Mouse (Mus musculus) MEL (cell line): ENCODE measurements around the gene Aff4. TPM values are rescaled to one million over a fixed set of nuclear protein-coding genes. Genes with fewer than 3 reads are reported as not detected.
A peak's percentile ranks its signal among the peaks of the same experiment; 100 is the strongest.

Experiments used
- DNase-seq: peaks from one replicate; pipeline ENCODE4 v3.0.0; 2011; ENCODE audit warnings: low read depth, low spot score
- H3K27ac ChIP-seq: 2 replicates; pipeline ENCODE4 v1.5.1; 2012; ENCODE audit warnings: low read depth, mild to moderate bottlenecking, control low read depth, low read length, moderate library complexity; ENCODE audit not compliant: control insufficient read depth
- H3K27me3 ChIP-seq, 2 experiments: fragments of 150-350 bp in 1 of 2; sonication (generic) in 1 of 2; 2 replicates each; pipeline ENCODE4 v1.6.1; 2012; ENCODE audit warnings: low read length in 2 of 2, mild to moderate bottlenecking in 2 of 2, improper control_type of control experiment in 1 of 2, moderate library complexity in 1 of 2; ENCODE audit not compliant: insufficient read depth in 2 of 2, control insufficient read depth in 1 of 2
- H3K36me3 ChIP-seq, 2 experiments: 2 replicates each; pipeline ENCODE4 v1.6.1; 2012 to 2014; ENCODE audit warnings: low read length in 2 of 2, improper control_type of control experiment in 1 of 2, inconsistent platforms in 1 of 2, mild to moderate bottlenecking in 1 of 2; ENCODE audit not compliant: insufficient read depth in 2 of 2, control insufficient read depth in 1 of 2
- H3K4me1 ChIP-seq, 2 experiments: fragments of 150-350 bp in 1 of 2; sonication (generic) in 1 of 2; 2 replicates each; pipeline ENCODE4 v1.6.1; 2012; ENCODE audit warnings: low read length in 2 of 2, improper control_type of control experiment in 1 of 2, mild to moderate bottlenecking in 1 of 2; ENCODE audit not compliant: insufficient read depth in 2 of 2, control insufficient read depth in 1 of 2
- H3K4me3 ChIP-seq, 2 experiments: fragments of 150-350 bp in 1 of 2; sonication (generic) in 1 of 2; 2 replicates each; pipeline ENCODE4 v1.5.1; 2012; ENCODE audit warnings: low read depth in 2 of 2, low read length in 2 of 2, mild to moderate bottlenecking in 2 of 2, moderate library complexity in 2 of 2, control low read depth in 1 of 2, improper control_type of control experiment in 1 of 2; ENCODE audit not compliant: control insufficient read depth in 1 of 2, insufficient read depth in 1 of 2
- H3K79me2 ChIP-seq: 2 replicates; pipeline ENCODE4 v1.6.1; 2012; ENCODE audit warnings: mild to moderate bottlenecking, low read length, moderate library complexity; ENCODE audit not compliant: control insufficient read depth, poor library complexity, insufficient read depth
- H3K9ac ChIP-seq: 2 replicates; pipeline ENCODE4 v1.6.1; 2012; ENCODE audit warnings: low read depth, mild to moderate bottlenecking, control low read depth, low read length, moderate library complexity; ENCODE audit not compliant: control insufficient read depth, poor library complexity, severe bottlenecking
- H3K9me3 ChIP-seq: fragments of 150-350 bp; sonication (generic); replicated peaks from 2 replicates; pipeline ENCODE4 v1.6.1; 2012; ENCODE audit warnings: mild to moderate bottlenecking, low read length, improper control_type of control experiment, moderate library complexity; ENCODE audit not compliant: insufficient read depth
- BHLHE40 ChIP-seq: IDR thresholded peaks from 2 replicates; pipeline ENCODE4 v1.6.1; 2012; ENCODE audit warnings: low read depth, mild to moderate bottlenecking, inconsistent platforms, low read length, improper control_type of control experiment, borderline replicate concordance
- CHD1 ChIP-seq: IDR thresholded peaks from 2 replicates; pipeline ENCODE4 v1.6.1; 2012; ENCODE audit warnings: low read depth, mild to moderate bottlenecking, inconsistent platforms, low read length, improper control_type of control experiment
- CHD2 ChIP-seq: IDR thresholded peaks from 2 replicates; pipeline ENCODE4 v1.6.1; 2011; ENCODE audit warnings: low read length, improper control_type of control experiment
- CTCF ChIP-seq, 3 experiments: IDR thresholded peaks in 2 of 3; conservative IDR thresholded peaks in 1 of 3; 2 replicates each; pipeline ENCODE4 v1.5.1; 2011 to 2012; ENCODE audit warnings: low read length in 3 of 3, low read depth in 2 of 3, mild to moderate bottlenecking in 2 of 3, improper control_type of control experiment in 1 of 3, inconsistent platforms in 1 of 3, mixed read lengths in 1 of 3, moderate library complexity in 1 of 3; ENCODE audit not compliant: control insufficient read depth in 1 of 3, insufficient read depth in 1 of 3, poor library complexity in 1 of 3, severe bottlenecking in 1 of 3
- E2F4 ChIP-seq: IDR thresholded peaks from 2 replicates; pipeline ENCODE4 v1.6.1; 2011; ENCODE audit warnings: low read depth, low read length, improper control_type of control experiment, borderline replicate concordance
- EP300 ChIP-seq, 2 experiments: IDR thresholded peaks; 2 replicates each; pipeline ENCODE4 v1.6.1; 2011; ENCODE audit warnings: improper control_type of control experiment in 2 of 2, low read length in 2 of 2, low read depth in 1 of 2, mild to moderate bottlenecking in 1 of 2
- ETS1 ChIP-seq: IDR thresholded peaks from 2 replicates; pipeline ENCODE4 v1.6.1; 2012; ENCODE audit warnings: low read depth, mild to moderate bottlenecking, inconsistent platforms, low read length, improper control_type of control experiment, moderate library complexity
- GABPA ChIP-seq: IDR thresholded peaks from 2 replicates; pipeline ENCODE4 v1.6.1; 2012; ENCODE audit warnings: low read depth, mild to moderate bottlenecking, inconsistent platforms, low read length, improper control_type of control experiment, moderate library complexity
- HCFC1 ChIP-seq: IDR thresholded peaks from 2 replicates; pipeline ENCODE4 v1.6.1; 2012; ENCODE audit warnings: low read depth, mild to moderate bottlenecking, inconsistent platforms, low read length, improper control_type of control experiment, moderate library complexity
- JUND ChIP-seq: IDR thresholded peaks from 2 replicates; pipeline ENCODE4 v1.6.1; 2011; ENCODE audit warnings: low read depth, mild to moderate bottlenecking, improper control_type of control experiment, low read length
- KAT2A ChIP-seq: conservative IDR thresholded peaks from 2 replicates; pipeline ENCODE4 v1.6.1; 2012; ENCODE audit warnings: low read depth, low read length, improper control_type of control experiment, inconsistent platforms
- MAFK ChIP-seq: IDR thresholded peaks from 2 replicates; pipeline ENCODE4 v1.6.1; 2011; ENCODE audit warnings: low read depth, mild to moderate bottlenecking, low read length, improper control_type of control experiment, borderline replicate concordance
- MAX ChIP-seq: IDR thresholded peaks from 2 replicates; pipeline ENCODE4 v1.6.1; 2011; ENCODE audit warnings: low read length, improper control_type of control experiment
- MEF2A ChIP-seq: IDR thresholded peaks from 2 replicates; pipeline ENCODE4 v1.6.1; 2014; ENCODE audit warnings: low read depth, mild to moderate bottlenecking, inconsistent platforms, low read length, improper control_type of control experiment; ENCODE audit not compliant: poor library complexity, insufficient replicate concordance, severe bottlenecking; ENCODE audit errors: extremely low read depth
- MYB ChIP-seq: IDR thresholded peaks from 2 replicates; pipeline ENCODE4 v1.6.1; 2011; ENCODE audit warnings: mild to moderate bottlenecking, low read depth, low read length, improper control_type of control experiment
- NELFE ChIP-seq: IDR thresholded peaks from 2 replicates; pipeline ENCODE4 v1.6.1; 2011; ENCODE audit warnings: low read depth, low read length, improper control_type of control experiment
- NRF1 ChIP-seq: IDR thresholded peaks from 2 replicates; pipeline ENCODE4 v1.6.1; 2014; ENCODE audit warnings: low read depth, mild to moderate bottlenecking, inconsistent platforms, low read length, improper control_type of control experiment, moderate library complexity; ENCODE audit not compliant: poor library complexity, insufficient read depth, severe bottlenecking
- POLR2AphosphoS2 ChIP-seq: IDR thresholded peaks from 2 replicates; pipeline ENCODE4 v1.6.1; 2011; ENCODE audit warnings: low read length, improper control_type of control experiment
- POLR2AphosphoS5 ChIP-seq: IDR thresholded peaks from 2 replicates; pipeline ENCODE4 v1.6.1; 2012; ENCODE audit warnings: low read depth, borderline replicate concordance, mild to moderate bottlenecking, inconsistent platforms, low read length, moderate library complexity, mixed read lengths
- RAD21 ChIP-seq: IDR thresholded peaks from 2 replicates; pipeline ENCODE4 v1.6.1; 2011; ENCODE audit warnings: mild to moderate bottlenecking, low read depth, low read length, improper control_type of control experiment
- RCOR1 ChIP-seq: IDR thresholded peaks from 2 replicates; pipeline ENCODE4 v1.6.1; 2012; ENCODE audit warnings: low read depth, mild to moderate bottlenecking, inconsistent platforms, low read length, improper control_type of control experiment
- SMC3 ChIP-seq: IDR thresholded peaks from 2 replicates; pipeline ENCODE4 v1.6.1; 2011; ENCODE audit warnings: low read depth, low read length, improper control_type of control experiment
- TAL1 ChIP-seq: IDR thresholded peaks from 2 replicates; pipeline ENCODE4 v1.6.1; 2012; ENCODE audit warnings: mild to moderate bottlenecking, inconsistent platforms, low read length, moderate library complexity, mixed read lengths
- TBP ChIP-seq: IDR thresholded peaks from 2 replicates; pipeline ENCODE4 v1.8.0; 2011; ENCODE audit warnings: low read depth, low read length, improper control_type of control experiment
- TCF12 ChIP-seq: IDR thresholded peaks from 2 replicates; pipeline ENCODE4 v1.6.1; 2014; ENCODE audit warnings: low read depth, mild to moderate bottlenecking, inconsistent platforms, low read length, improper control_type of control experiment, moderate library complexity
- USF1 ChIP-seq: IDR thresholded peaks from 2 replicates; pipeline ENCODE4 v1.6.1; 2014; ENCODE audit warnings: low read depth, mild to moderate bottlenecking, inconsistent platforms, low read length, improper control_type of control experiment, moderate library complexity
- USF2 ChIP-seq, 2 experiments: IDR thresholded peaks; 2 replicates each; pipeline ENCODE4 v1.6.1; 2011 to 2012; ENCODE audit warnings: improper control_type of control experiment in 2 of 2, low read length in 2 of 2, borderline replicate concordance in 1 of 2, inconsistent platforms in 1 of 2, low read depth in 1 of 2, mild to moderate bottlenecking in 1 of 2; ENCODE audit not compliant: insufficient read depth in 1 of 2
- ZC3H11A ChIP-seq: IDR thresholded peaks from 2 replicates; pipeline ENCODE4 v1.6.1; 2012; ENCODE audit warnings: low read depth, mild to moderate bottlenecking, inconsistent platforms, low read length, improper control_type of control experiment
- ZKSCAN1 ChIP-seq: IDR thresholded peaks from 2 replicates; pipeline ENCODE4 v1.6.1; 2012; ENCODE audit warnings: low read depth, mild to moderate bottlenecking, inconsistent platforms, low read length, improper control_type of control experiment, moderate library complexity
- ZMIZ1 ChIP-seq: IDR thresholded peaks from 2 replicates; pipeline ENCODE4 v1.6.1; 2012; ENCODE audit warnings: low read depth, mild to moderate bottlenecking, inconsistent platforms, low read length, improper control_type of control experiment, moderate library complexity
- ZNF384 ChIP-seq: IDR thresholded peaks from 2 replicates; pipeline ENCODE4 v1.6.1; 2012; ENCODE audit warnings: low read depth, mild to moderate bottlenecking, inconsistent platforms, low read length, improper control_type of control experiment
- polyA plus RNA-seq, 2 experiments: library from polyadenylated mRNA; stranded (reverse) in 1 of 2; unstranded in 1 of 2; fragments of >175 nt in 1 of 2; fragments of >200 nt in 1 of 2; gene quantifications; 2 replicates each; pipeline versions ENCODE4 v1.2.1 to v1.2.4; 2012; ENCODE audit warnings: low replicate concordance in 2 of 2, low read depth in 1 of 2; ENCODE audit not compliant: insufficient read length in 2 of 2, insufficient read depth in 1 of 2, missing spikeins in 1 of 2
- total RNA-seq: library from RNA; depleted of rRNA; stranded (reverse); fragments of 300-350 nt; gene quantifications from 2 replicates; pipeline ENCODE4 v1.2.3, GENCODE M21; 2012

The Aff4 gene
- total and polyA plus RNA-seq, 3 experiments = 29.0 to 268 (median 47.7) TPM

GRCm38 (mm10) chr11:53430670-53431346 is 80.2 kb downstream of the Aff4 start, which contains the start of the genes Uqcrq and Gdf9 (continued):
- TF ChIP-seq JUND (no peak), HCFC1 (peak; percentile 96), SMC3 (no peak)

DNA sequence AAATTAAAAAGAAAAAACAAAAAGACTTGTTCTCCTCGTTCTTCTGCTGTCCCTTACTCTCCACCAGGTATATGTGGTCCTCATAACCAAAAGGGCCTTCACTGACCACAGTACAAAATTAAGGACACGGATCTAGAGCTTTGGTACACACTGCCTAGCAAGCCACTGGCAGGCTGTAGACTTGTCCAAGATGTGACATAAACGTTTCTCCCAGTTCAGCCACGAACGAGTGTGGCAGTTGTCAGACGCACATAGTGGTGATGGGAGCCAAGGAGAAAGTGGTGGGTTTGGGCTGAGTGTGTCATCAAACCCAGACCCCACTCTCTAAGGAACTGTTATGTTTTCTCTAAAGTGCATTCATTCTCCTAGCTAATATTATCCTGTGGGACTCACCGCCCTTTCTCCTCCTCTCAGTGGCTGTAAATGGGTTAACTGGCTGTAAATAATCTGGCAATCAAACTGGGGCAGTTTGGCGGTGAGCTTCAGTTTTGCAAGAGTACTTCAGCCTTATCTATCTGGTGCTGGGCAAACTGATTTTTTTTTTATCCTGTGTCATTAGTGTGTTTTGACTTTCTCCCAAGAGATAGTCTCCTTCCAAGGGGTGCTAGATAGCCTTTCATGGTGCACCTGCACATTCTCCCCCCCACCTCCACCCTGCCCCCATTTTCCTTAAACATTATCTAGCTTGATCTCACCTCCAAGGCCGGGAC is 80.9 kb downstream of the Aff4 start:
- DNase-seq = peak; percentile 85
- peaks cover 7 to 30% of the 10 kb centered on the region in 2 experiments for H3K36me3 ChIP-seq
- no peaks in the 10 kb centered on the region for H3K9me3 ChIP-seq
- H3K27ac ChIP-seq = peak overlapping the region; percentile 83
- peak overlapping the region; percentile 44 for H3K9ac ChIP-seq
- H3K4me3 ChIP-seq = peak overlapping the region; percentile 51 to 58
- H3K27me3 ChIP-seq = no peaks in the 10 kb centered on the region
- H3K4me1 ChIP-seq = peaks cover 8 to 30% of the 10 kb centered on the region in 2 experiments
- H3K79me2 ChIP-seq = peaks cover 14% of the 10 kb centered on the region
- TF ChIP-seq ZKSCAN1 (no peak), ZMIZ1 (no peak), USF1 (no peak), JUND (no peak), SMC3 (no peak), RAD21 (no peak), KAT2A (no peak), USF2 (IDR thresholded peaks at IDR 0.05; ENCODE audit: borderline replicate concordance in 1 of 2, insufficient read depth in 1 of 2, low read depth in 1 of 2, low read length in 2 of 2) (no peak), MYB (peak; percentile 94), ZC3H11A (peak; percentile 4; the same call in 1 of the 2 replicates), E2F4 (no peak), BHLHE40 (peak; percentile 77; the same call in 1 of the 2 replicates), GABPA (no peak), POLR2AphosphoS5 (no peak), EP300 (IDR thresholded peaks at IDR 0.05; ENCODE audit: low read depth in 1 of 2, low read length in 2 of 2) (peak; percentile 95 to 97), ZNF384 (peak; percentile 92), ETS1 (peak; percentile 91), NRF1 (no peak), CHD2 (no peak; the same call in 1 of the 2 replicates), POLR2AphosphoS2 (no peak), TAL1 (no peak; the same call in 1 of the 2 replicates), CHD1 (no peak), MAX (peak; percentile 64; the same call in 1 of the 2 replicates), RCOR1 (peak; percentile 100), MEF2A (0 out of 2 replicates have a peak, but pooled peaks have one; percentile 20), NELFE (no peak), CTCF (IDR thresholded peaks at IDR 0.05 in 2 of 3, conservative IDR thresholded peaks at IDR 0.05 in 1 of 3; ENCODE audit: control insufficient read depth in 1 of 3, insufficient read depth in 1 of 3, low read depth in 2 of 3, low read length in 3 of 3, poor library complexity in 1 of 3, severe bottlenecking in 1 of 3) (no peak), TBP (no peak), MAFK (peak; percentile 75; the same call in 1 of the 2 replicates), HCFC1 (peak; percentile 49), TCF12 (peak; percentile 97)
